Mouse (Mus musculus) lung, embryonic 14.5 days (tissue): ENCODE measurements around the gene E130114P18Rik. TPM values are rescaled to one million over a fixed set of nuclear protein-coding genes. Genes with fewer than 3 reads are reported as not detected.

Experiments used
- ATAC-seq: fragments of 200-750 bp; cut with Nextera tagmentation; 2 replicates; pipeline ENCODE4 v1.8.0; 2017; ENCODE audit warnings: mild to moderate bottlenecking, moderate TSS enrichment, moderate library complexity; ENCODE audit not compliant: insufficient read depth
- DNase-seq: peaks from one replicate; pipeline ENCODE4 v3.0.0-alpha.2; 2015
- H3K27ac ChIP-seq: fragments of 300-500 bp; sonication (generic); 2 replicates; pipeline ENCODE4 v1.5.1; 2014; ENCODE audit warnings: low read depth, mild to moderate bottlenecking, moderate library complexity
- H3K27me3 ChIP-seq: fragments of 300-500 bp; sonication (generic); 2 replicates; pipeline ENCODE4 v1.6.1; 2014; ENCODE audit warnings: low read length, control low read depth; ENCODE audit not compliant: insufficient read depth
- H3K36me3 ChIP-seq: fragments of 300-500 bp; sonication (generic); 2 replicates; pipeline ENCODE4 v1.6.1; 2014; ENCODE audit warnings: control low read depth; ENCODE audit not compliant: insufficient read depth
- H3K4me1 ChIP-seq: fragments of 300-500 bp; sonication (generic); 2 replicates; pipeline ENCODE4 v1.6.1; 2014; ENCODE audit warnings: antibody characterized with exemption, control low read depth; ENCODE audit not compliant: insufficient read depth
- H3K4me2 ChIP-seq: fragments of 300-500 bp; sonication (generic); 2 replicates; pipeline ENCODE4 v1.6.1; 2014; ENCODE audit warnings: mild to moderate bottlenecking
- H3K4me3 ChIP-seq: fragments of 300-500 bp; sonication (generic); 2 replicates; pipeline ENCODE4 v1.5.1; 2014; ENCODE audit warnings: low read depth, low read length
- H3K9ac ChIP-seq: fragments of 300-500 bp; sonication (generic); 2 replicates; pipeline ENCODE4 v1.6.1; 2014
- H3K9me3 ChIP-seq: fragments of 300-500 bp; sonication (generic); 2 replicates; pipeline ENCODE4 v1.6.1; 2016; ENCODE audit warnings: low read depth, low read length, control low read depth
- CTCF ChIP-seq: IDR thresholded peaks from 2 replicates; pipeline ENCODE4 v1.5.1; 2016; ENCODE audit warnings: antibody characterized with exemption, low read depth
- WGBS: fragments of 180-500 bp; shearing (Covaris S2); extraction: QIAGEN DNeasy Blood & Tissue Kit; methylation state at CpG from one replicate; pipeline ENCODE4 v1.1.7; 2014; 5-methylcytosine and 5-hydroxymethylcytosine counted together
- polyA plus RNA-seq: library from polyadenylated mRNA; unstranded; fragments of >200 nt; fragmentation: Nextera tagmentation; extraction: Ambion mirVana; gene quantifications from 2 replicates; pipeline ENCODE4 v1.2.1, GENCODE M21; 2014

The E130114P18Rik gene
- polyA plus RNA-seq, 1 experiment from 2014 or later, result 0.84 TPM

GRCm38 (mm10) chr4:97581314-97582063 lies 196.4 kb downstream of the E130114P18Rik start:
- H3K4me2 ChIP-seq, result no peak overlapping the region
- WGBS, result 48% methylated on average over 12 of the region's 12 CpGs
- H3K36me3 ChIP-seq, result no peaks in the 10 kb centered on the region
- ATAC-seq (no peak), DNase-seq (no peak)
- H3K27ac ChIP-seq, result no peak overlapping the region
- H3K4me1 ChIP-seq, result 0 out of 2 replicates have a peak, but pooled peaks cover 4% of the 10 kb centered on the region
- H3K9ac ChIP-seq, result no peak overlapping the region
- no peaks in the 10 kb centered on the region for H3K27me3 ChIP-seq
- no peak for TF ChIP-seq CTCF
- no peaks in the 10 kb centered on the region for H3K9me3 ChIP-seq
- H3K4me3 ChIP-seq, result no peak overlapping the region

GRCm38 (mm10) chr4:97580906-97581305 lies 197.0 kb downstream of the E130114P18Rik start:
- no peaks in the 10 kb centered on the region for H3K27me3 ChIP-seq
- no peak for TF ChIP-seq CTCF
- WGBS, result 93% methylated on average over 7 of the region's 7 CpGs
- no peaks in the 10 kb centered on the region for H3K36me3 ChIP-seq
- no peak overlapping the region for H3K4me2 ChIP-seq
- H3K9me3 ChIP-seq, result no peaks in the 10 kb centered on the region
- 0 out of 2 replicates have a peak, but pooled peaks cover 4% of the 10 kb centered on the region for H3K4me1 ChIP-seq
- DNase-seq (no peak), ATAC-seq (no peak)
- no peak overlapping the region for H3K27ac ChIP-seq
- no peak overlapping the region for H3K4me3 ChIP-seq
- H3K9ac ChIP-seq, result no peak overlapping the region

GRCm38 (mm10) chr4:97578571-97579165 lies 199.2 kb downstream of the E130114P18Rik start:
- H3K27me3 ChIP-seq, result no peaks in the 10 kb centered on the region
- ATAC-seq, result no peak

GRCm38 (mm10) chr4:97577431-97577830 lies 200.4 kb downstream of the E130114P18Rik start:
- H3K9me3 ChIP-seq, result no peaks in the 10 kb centered on the region
- ATAC-seq (no peak), DNase-seq (no peak)
- no peak for TF ChIP-seq CTCF
- H3K4me3 ChIP-seq, result no peak overlapping the region
- H3K36me3 ChIP-seq, result no peaks in the 10 kb centered on the region
- H3K4me1 ChIP-seq, result no peaks in the 10 kb centered on the region
- no peak overlapping the region for H3K9ac ChIP-seq
- H3K27me3 ChIP-seq, result no peaks in the 10 kb centered on the region
- H3K4me2 ChIP-seq, result no peak overlapping the region
- no peak overlapping the region for H3K27ac ChIP-seq
- WGBS, result 59% methylated on average over 5 of the region's 5 CpGs

More at GRCm38 (mm10) chr4:97578571-97579165, 199.2 kb downstream of the E130114P18Rik start:
- no peak overlapping the region for H3K4me2 ChIP-seq
- H3K36me3 ChIP-seq, result no peaks in the 10 kb centered on the region
- TF ChIP-seq CTCF, result no peak
- no peaks in the 10 kb centered on the region for H3K4me1 ChIP-seq
- 65% methylated on average over 9 of the region's 9 CpGs for WGBS
- no peak overlapping the region for H3K4me3 ChIP-seq
- no peaks in the 10 kb centered on the region for H3K9me3 ChIP-seq
- H3K27ac ChIP-seq, result no peak overlapping the region
- no peak for DNase-seq
- no peak overlapping the region for H3K9ac ChIP-seq

- TF ChIP-seq CTCF, result no peak
- no peak overlapping the region for H3K4me2 ChIP-seq
- WGBS, result 11% methylated on average over 5 of the region's 5 CpGs
- H3K36me3 ChIP-seq, result no peaks in the 10 kb centered on the region
- no peak overlapping the region for H3K4me3 ChIP-seq
- peak; percentile 58 for DNase-seq
- ATAC-seq, result peak; percentile 44; the same call in 1 of the 2 replicates
- H3K9me3 ChIP-seq, result no peaks in the 10 kb centered on the region
- H3K27ac ChIP-seq, result no peak overlapping the region
- no peaks in the 10 kb centered on the region for H3K4me1 ChIP-seq
- no peak overlapping the region for H3K9ac ChIP-seq
- no peaks in the 10 kb centered on the region for H3K27me3 ChIP-seq
Observed at GRCm38 (mm10) chr4:97575447-97575846, 202.4 kb downstream of the E130114P18Rik start.

GRCm38 (mm10) chr4:97569320-97569719 lies 208.6 kb downstream of the E130114P18Rik start:
- Histone ChIP-seq H3K9me3 (no peaks in the 10 kb centered on the region), H3K9ac (no peak overlapping the region), H3K27ac (no peak overlapping the region), H3K4me2 (no peak overlapping the region), H3K4me1 (no peaks in the 10 kb centered on the region), H3K36me3 (no peaks in the 10 kb centered on the region), H3K27me3 (no peaks in the 10 kb centered on the region), H3K4me3 (no peak overlapping the region)
- TF ChIP-seq CTCF, result no peak
- no peak for DNase-seq
- 66% methylated on average over 3 of the region's 3 CpGs for WGBS
- no peak for ATAC-seq

- Histone ChIP-seq H3K36me3 (no peaks in the 10 kb centered on the region), H3K4me3 (no peak overlapping the region), H3K4me2 (no peak overlapping the region), H3K27me3 (no peaks in the 10 kb centered on the region), H3K27ac (no peak overlapping the region), H3K4me1 (no peaks in the 10 kb centered on the region), H3K9ac (no peak overlapping the region), H3K9me3 (no peaks in the 10 kb centered on the region)
- peak; percentile 68 for TF ChIP-seq CTCF
- WGBS, result 41% methylated on average over 4 of the region's 4 CpGs
- ATAC-seq, result no peak
- DNase-seq, result peak; percentile 84
Observed at GRCm38 (mm10) chr4:97564656-97565055, 213.2 kb downstream of the E130114P18Rik start.
